Mouse (Mus musculus) spleen, adult 2 months (tissue): Measurements from ENCODE around the gene Irf2bp2. TPM values are rescaled to one million over a fixed set of nuclear protein-coding genes. Genes with fewer than 3 reads are reported as not detected.
A peak's percentile ranks its signal among the peaks of the same experiment; 100 is the strongest.

ENCODE experiments used
- DNase-seq, 2 experiments: peaks; one replicate each; pipeline versions ENCODE4 v3.0.0 to v3.0.0-alpha.2; 2012 to 2021; ENCODE audit warnings: low spot score in 2 of 2, low read depth in 1 of 2
- H3K27ac ChIP-seq: fragments of 200-500 bp; 2 replicates; pipeline ENCODE4 v1.5.1; 2012; ENCODE audit warnings: low read length, inconsistent platforms; ENCODE audit not compliant: insufficient read depth
- H3K27me3 ChIP-seq: fragments of 200-500 bp; 2 replicates; pipeline ENCODE4 v1.6.1; 2012; ENCODE audit warnings: mild to moderate bottlenecking, moderate library complexity, low read length, inconsistent platforms; ENCODE audit not compliant: control insufficient read depth, insufficient read depth
- H3K36me3 ChIP-seq: fragments of 200-500 bp; 2 replicates; pipeline ENCODE4 v1.6.1; 2012; ENCODE audit warnings: mild to moderate bottlenecking, low read length, inconsistent platforms; ENCODE audit not compliant: control insufficient read depth, insufficient read depth
- H3K4me1 ChIP-seq: fragments of 200-500 bp; 2 replicates; pipeline ENCODE4 v1.6.1; 2011; ENCODE audit warnings: inconsistent platforms; ENCODE audit not compliant: control insufficient read depth, insufficient read depth, insufficient read length
- H3K4me3 ChIP-seq: fragments of 200-500 bp; 2 replicates; pipeline ENCODE4 v1.5.1; 2011; ENCODE audit warnings: mild to moderate bottlenecking, inconsistent platforms; ENCODE audit not compliant: insufficient read depth, insufficient read length; ENCODE audit errors: extremely low read depth
- CTCF ChIP-seq: fragments of 200-500 bp; IDR thresholded peaks from 2 replicates; pipeline ENCODE4 v1.5.1; 2011; ENCODE audit warnings: mild to moderate bottlenecking, inconsistent platforms; ENCODE audit not compliant: insufficient read depth, insufficient read length, insufficient replicate concordance; ENCODE audit errors: extremely low read depth
- POLR2A ChIP-seq: fragments of 200-500 bp; IDR thresholded peaks from 2 replicates; pipeline ENCODE4 v1.6.1; 2011; ENCODE audit warnings: low read depth, low read length, inconsistent platforms
- whole genome bisulfite sequencing: fragments of 180-500 bp; shearing (Covaris S2); methylation state at CpG from one replicate; pipeline ENCODE4 v1.1.7; 2018; 5-methylcytosine and 5-hydroxymethylcytosine counted together
- polyA plus RNA-seq: library from polyadenylated mRNA; depleted of rRNA; stranded (reverse); fragments of >200 nt; gene quantifications from 2 replicates; pipeline ENCODE4 v1.2.3, GENCODE M21; 2012; rRNA removed

Irf2bp2 gene
- 49.6 and 83.0 TPM in 2 replicates for polyA plus RNA-seq

- peak; percentile 94 for TF ChIP-seq POLR2A
- TF ChIP-seq CTCF, result no peak
- DNase-seq, result peak; percentile 83 to 90
- WGBS, result under 1% methylated on average over 51 of the region's 56 CpGs
Observed at GRCm38 (mm10) chr8:126593889-126594480, at the start of gene Irf2bp2. Gene Irf2bp2 (minus strand): TSS chr8:126593986.

GRCm38 (mm10) chr8:126642665-126643064 lies 48.9 kb upstream of the Irf2bp2 start:
- no peak overlapping the region for H3K27ac ChIP-seq
- no peaks in the 10 kb centered on the region for H3K36me3 ChIP-seq
- H3K4me3 ChIP-seq, result no peak overlapping the region
- H3K27me3 ChIP-seq, result no peaks in the 10 kb centered on the region
- WGBS, result 94% methylated on average over 4 of the region's 4 CpGs
- no peaks in the 10 kb centered on the region for H3K4me1 ChIP-seq
- DNase-seq, result no peak
- no peak for TF ChIP-seq POLR2A
- no peak for TF ChIP-seq CTCF

More at GRCm38 (mm10) chr8:126593889-126594480, at the start of gene Irf2bp2:
- Histone ChIP-seq H3K27ac (peak within 1 kb of the TSS; percentile 95), H3K36me3 (peaks cover 12% of the 10 kb centered on the region), H3K4me3 (peak within 1 kb of the TSS; percentile 73), H3K27me3 (no peaks in the 10 kb centered on the region), H3K4me1 (peaks cover 16% of the 10 kb centered on the region; the same call in 1 of the 2 replicates)

GRCm38 (mm10) chr8:126641568-126642295 lies 47.9 kb upstream of the Irf2bp2 start:
- H3K4me1 ChIP-seq, result no peaks in the 10 kb centered on the region
- WGBS, result 91% methylated on average over 3 of the region's 3 CpGs
- TF ChIP-seq POLR2A, result no peak
- TF ChIP-seq CTCF, result no peak

GRCm38 (mm10) chr8:126639161-126639560 lies 45.4 kb upstream of the Irf2bp2 start:
- WGBS, result 84% methylated on average over 3 of the region's 3 CpGs
- no peaks in the 10 kb centered on the region for H3K4me1 ChIP-seq
- H3K27me3 ChIP-seq, result no peaks in the 10 kb centered on the region
- H3K36me3 ChIP-seq, result no peaks in the 10 kb centered on the region
- H3K27ac ChIP-seq, result no peak overlapping the region
- DNase-seq, result no peak
- no peak overlapping the region for H3K4me3 ChIP-seq
- TF ChIP-seq POLR2A, result no peak
- no peak for TF ChIP-seq CTCF

More at GRCm38 (mm10) chr8:126641568-126642295, 47.9 kb upstream of the Irf2bp2 start:
- no peak for DNase-seq
- Histone ChIP-seq H3K27ac (no peak overlapping the region), H3K27me3 (no peaks in the 10 kb centered on the region), H3K36me3 (no peaks in the 10 kb centered on the region), H3K4me3 (no peak overlapping the region)

- Histone ChIP-seq H3K4me3 (no peak overlapping the region), H3K36me3 (no peaks in the 10 kb centered on the region), H3K4me1 (no peaks in the 10 kb centered on the region), H3K27me3 (no peaks in the 10 kb centered on the region), H3K27ac (no peak overlapping the region)
- TF ChIP-seq CTCF (no peak), POLR2A (no peak)
- 69% methylated on average over 8 of the region's 8 CpGs for WGBS
- no peak for DNase-seq
Observed at GRCm38 (mm10) chr8:126638027-126638426, 44.2 kb upstream of the Irf2bp2 start.

- 88% methylated on average over 6 of the region's 6 CpGs for WGBS
- Histone ChIP-seq H3K27ac (no peak overlapping the region), H3K4me1 (no peaks in the 10 kb centered on the region), H3K27me3 (no peaks in the 10 kb centered on the region), H3K36me3 (no peaks in the 10 kb centered on the region), H3K4me3 (no peak overlapping the region)
- no peak for DNase-seq
- TF ChIP-seq POLR2A (no peak), CTCF (no peak)
Observed at GRCm38 (mm10) chr8:126634541-126635048, 40.8 kb upstream of the Irf2bp2 start.

GRCm38 (mm10) chr8:126628616-126629015 lies 34.8 kb upstream of the Irf2bp2 start:
- WGBS, result 17% methylated on average over 3 of the region's 3 CpGs
- no peaks in the 10 kb centered on the region for H3K27me3 ChIP-seq
- H3K4me3 ChIP-seq, result no peak overlapping the region
- H3K4me1 ChIP-seq, result peaks cover 10% of the 10 kb centered on the region; the same call in 1 of the 2 replicates
- no peak for TF ChIP-seq CTCF
- TF ChIP-seq POLR2A, result no peak
- no peaks in the 10 kb centered on the region for H3K36me3 ChIP-seq
- H3K27ac ChIP-seq, result no peak overlapping the region
- peak; percentile 44 to 56 for DNase-seq
